Mouse (Mus musculus) liver, postnatal 0 days (tissue): Measurements from ENCODE around the gene Suz12. TPM values are rescaled to one million over a fixed set of nuclear protein-coding genes. Genes with fewer than 3 reads are reported as not detected.

Experiments used
- ATAC-seq: fragments of 200-750 bp; cut with Nextera tagmentation; 2 replicates; pipeline ENCODE4 v1.8.0; 2017; ENCODE audit warnings: mild to moderate bottlenecking, moderate library complexity
- DNase-seq: peaks from one replicate; pipeline ENCODE4 v3.0.0-alpha.2; 2016
- H3K27ac ChIP-seq: fragments of 300-500 bp; sonication (generic); 2 replicates; pipeline ENCODE4 v1.5.1; 2014; ENCODE audit warnings: antibody characterized with exemption, moderate library complexity, mild to moderate bottlenecking, low read depth
- H3K27me3 ChIP-seq: fragments of 300-500 bp; sonication (generic); 2 replicates; pipeline ENCODE4 v1.6.1; 2014; ENCODE audit warnings: low read length, control low read depth, mixed read lengths; ENCODE audit not compliant: insufficient read depth
- H3K36me3 ChIP-seq: fragments of 300-500 bp; sonication (generic); replicated peaks from 2 replicates; pipeline ENCODE4 v1.6.1; 2014; ENCODE audit warnings: mild to moderate bottlenecking, control low read depth, low read length, moderate library complexity, mixed read lengths; ENCODE audit not compliant: insufficient read depth
- H3K4me1 ChIP-seq: fragments of 300-500 bp; sonication (generic); 2 replicates; pipeline ENCODE4 v1.6.1; 2014; ENCODE audit warnings: antibody characterized with exemption, mild to moderate bottlenecking, control low read depth; ENCODE audit not compliant: insufficient read depth
- H3K4me2 ChIP-seq: fragments of 300-500 bp; sonication (generic); 2 replicates; pipeline ENCODE4 v1.6.1; 2014; ENCODE audit warnings: low read depth, mild to moderate bottlenecking, low read length, moderate library complexity, mixed read lengths
- H3K4me3 ChIP-seq: fragments of 300-500 bp; sonication (generic); 2 replicates; pipeline ENCODE4 v1.5.1; 2014; ENCODE audit warnings: low read depth, low read length
- H3K9ac ChIP-seq: fragments of 300-500 bp; sonication (generic); replicated peaks from 2 replicates; pipeline ENCODE4 v1.6.1; 2014; ENCODE audit warnings: mild to moderate bottlenecking, moderate library complexity
- H3K9me3 ChIP-seq: fragments of 300-500 bp; sonication (generic); 2 replicates; pipeline ENCODE4 v1.6.1; 2016; ENCODE audit warnings: mild to moderate bottlenecking, control low read depth, low read length, mixed read lengths
- CTCF ChIP-seq: sonication (generic); IDR thresholded peaks from 2 replicates; pipeline ENCODE4 v1.5.1; 2016; ENCODE audit warnings: antibody characterized with exemption, low read depth
- EP300 ChIP-seq: IDR thresholded peaks from 2 replicates; pipeline ENCODE4 v1.6.1; 2016; ENCODE audit warnings: antibody characterized with exemption, low read depth, mild to moderate bottlenecking
- WGBS: fragments of 180-500 bp; shearing (Covaris S2); extraction: QIAGEN DNeasy Blood & Tissue Kit; methylation state at CpG from one replicate; pipeline ENCODE4 v1.1.7; 2014; ENCODE audit not compliant: insufficient replicate concordance; 5-methylcytosine and 5-hydroxymethylcytosine counted together
- polyA plus RNA-seq: library from polyadenylated mRNA; unstranded; fragments of >200 nt; fragmentation: Nextera tagmentation; extraction: Ambion mirVana; gene quantifications from 2 replicates; pipeline ENCODE4 v1.2.1, GENCODE M21; 2015

The Suz12 gene
- polyA plus RNA-seq, 1 experiment from 2014 or later = 11.2 TPM

- Histone ChIP-seq H3K4me2 (peak overlapping the region; percentile 91), H3K4me3 (peak overlapping the region; percentile 86), H3K27ac (peak overlapping the region; percentile 19; the same call in 1 of the 2 replicates), H3K36me3 (peaks cover 7% of the 10 kb centered on the region), H3K27me3 (no peaks in the 10 kb centered on the region), H3K9me3 (no peaks in the 10 kb centered on the region), H3K4me1 (peaks cover 8% of the 10 kb centered on the region), H3K9ac (peak overlapping the region; percentile 32)
- no peak for TF ChIP-seq CTCF
- no peak for TF ChIP-seq EP300
- ATAC-seq (peak; percentile 10), DNase-seq (no peak)
- 2% methylated on average over 9 of the region's 9 CpGs for WGBS
Observed at GRCm38 (mm10) chr11:79962877-79963183, 30.1 kb upstream of the Suz12 start.

- DNase-seq (no peak), ATAC-seq (no peak)
- H3K36me3 ChIP-seq = peaks cover 4% of the 10 kb centered on the region
- H3K27me3 ChIP-seq = no peaks in the 10 kb centered on the region
- no peak overlapping the region; the same call in 1 of the 2 replicates for H3K9ac ChIP-seq
- 35% methylated on average over 8 of the region's 8 CpGs for WGBS
- no peaks in the 10 kb centered on the region for H3K9me3 ChIP-seq
- TF ChIP-seq CTCF (no peak), EP300 (no peak)
- H3K27ac ChIP-seq = peak overlapping the region; percentile 19; the same call in 1 of the 2 replicates
- H3K4me2 ChIP-seq = peak overlapping the region; percentile 91
- peaks cover 8% of the 10 kb centered on the region for H3K4me1 ChIP-seq
- H3K4me3 ChIP-seq = peak overlapping the region; percentile 86
Observed at GRCm38 (mm10) chr11:79963212-79963974, 29.5 kb upstream of the Suz12 start.

- 72% methylated on average over 8 of the region's 8 CpGs for WGBS
- no peak overlapping the region for H3K4me2 ChIP-seq
- no peaks in the 10 kb centered on the region for H3K9me3 ChIP-seq
- peaks cover 8% of the 10 kb centered on the region for H3K4me1 ChIP-seq
- no peaks in the 10 kb centered on the region for H3K27me3 ChIP-seq
- no peaks in the 10 kb centered on the region for H3K36me3 ChIP-seq
- TF ChIP-seq CTCF (no peak), EP300 (no peak)
- no peak overlapping the region for H3K27ac ChIP-seq
- DNase-seq = no peak
- no peak overlapping the region for H3K9ac ChIP-seq
- H3K4me3 ChIP-seq = no peak overlapping the region
- ATAC-seq = no peak
Observed at GRCm38 (mm10) chr11:79965896-79966295, 27.0 kb upstream of the Suz12 start.

GRCm38 (mm10) chr11:79967752-79968151 lies 25.2 kb upstream of the Suz12 start:
- ATAC-seq (no peak), DNase-seq (no peak)
- 80% methylated on average over 10 of the region's 10 CpGs for WGBS
- Histone ChIP-seq H3K4me2 (no peak overlapping the region), H3K36me3 (no peaks in the 10 kb centered on the region), H3K4me1 (peaks cover 5% of the 10 kb centered on the region), H3K27me3 (no peaks in the 10 kb centered on the region), H3K9me3 (no peaks in the 10 kb centered on the region), H3K4me3 (no peak overlapping the region), H3K27ac (no peak overlapping the region), H3K9ac (no peak overlapping the region)
- TF ChIP-seq EP300 = no peak

- no peaks in the 10 kb centered on the region for H3K36me3 ChIP-seq
Observed at GRCm38 (mm10) chr11:79973133-79973532, 19.8 kb upstream of the Suz12 start.

GRCm38 (mm10) chr11:79973626-79974476 lies 19.1 kb upstream of the Suz12 start:
- H3K9ac ChIP-seq = peak overlapping the region; percentile 49
- DNase-seq (peak; percentile 41), ATAC-seq (peak; percentile 23; the same call in 1 of the 2 replicates)
- peaks cover 12% of the 10 kb centered on the region for H3K4me1 ChIP-seq
- no peak overlapping the region for H3K27ac ChIP-seq
- H3K36me3 ChIP-seq = no peaks in the 10 kb centered on the region
- no peak for TF ChIP-seq CTCF
- TF ChIP-seq EP300 = no peak
- H3K4me3 ChIP-seq = peak overlapping the region; percentile 54
- H3K27me3 ChIP-seq = peaks cover 24% of the 10 kb centered on the region
- H3K9me3 ChIP-seq = no peaks in the 10 kb centered on the region
- H3K4me2 ChIP-seq = peak overlapping the region; percentile 90
- WGBS = 1% methylated on average over 41 of the region's 41 CpGs

More at GRCm38 (mm10) chr11:79973133-79973532, 19.8 kb upstream of the Suz12 start:
- TF ChIP-seq CTCF (no peak), EP300 (no peak)
- Histone ChIP-seq H3K9ac (no peak overlapping the region), H3K27me3 (peaks cover 24% of the 10 kb centered on the region), H3K27ac (no peak overlapping the region), H3K4me2 (peak overlapping the region; percentile 90), H3K9me3 (no peaks in the 10 kb centered on the region), H3K4me3 (peak overlapping the region; percentile 54), H3K4me1 (peaks cover 12% of the 10 kb centered on the region)
- no peak for DNase-seq
- ATAC-seq = no peak
- WGBS = 18% methylated on average over 8 of the region's 8 CpGs
